Mouse (Mus musculus) hindbrain, embryonic 11.5 days (tissue): Measurements from ENCODE around the gene Cdc14b. TPM values are rescaled to one million over a fixed set of nuclear protein-coding genes. Genes with fewer than 3 reads are reported as not detected.

Source experiments
- ATAC-seq: fragments of 200-750 bp; cut with Nextera tagmentation; 2 replicates; pipeline ENCODE4 v1.8.0; 2017; ENCODE audit warnings: mild to moderate bottlenecking, moderate TSS enrichment, moderate library complexity; ENCODE audit not compliant: low FRiP score
- DNase-seq: peaks from one replicate; pipeline ENCODE4 v3.0.0-alpha.2; 2015; ENCODE audit warnings: low spot score
- H3K27ac ChIP-seq: fragments of 300-500 bp; sonication (generic); 2 replicates; pipeline ENCODE4 v1.5.1; 2014; ENCODE audit warnings: mild to moderate bottlenecking, low read depth, low read length
- H3K27me3 ChIP-seq: fragments of 300-500 bp; sonication (generic); 2 replicates; pipeline ENCODE4 v1.6.1; 2014; ENCODE audit warnings: mild to moderate bottlenecking, low read length, moderate library complexity, mixed read lengths; ENCODE audit not compliant: control insufficient read depth, insufficient read depth
- H3K36me3 ChIP-seq: fragments of 300-500 bp; sonication (generic); 2 replicates; pipeline ENCODE4 v1.6.1; 2014; ENCODE audit warnings: mild to moderate bottlenecking, low read length, moderate library complexity, mixed read lengths; ENCODE audit not compliant: control insufficient read depth, insufficient read depth
- H3K4me1 ChIP-seq: fragments of 300-500 bp; sonication (generic); replicated peaks from 2 replicates; pipeline ENCODE4 v1.6.1; 2014; ENCODE audit warnings: low read length, mixed read lengths; ENCODE audit not compliant: control insufficient read depth, insufficient read depth
- H3K4me2 ChIP-seq: fragments of 300-500 bp; sonication (generic); replicated peaks from 2 replicates; pipeline ENCODE4 v1.6.1; 2014; ENCODE audit warnings: mild to moderate bottlenecking, low read depth, low read length
- H3K4me3 ChIP-seq: fragments of 300-500 bp; sonication (generic); 2 replicates; pipeline ENCODE4 v1.5.1; 2014; ENCODE audit warnings: low read depth, low read length
- H3K9ac ChIP-seq: fragments of 300-500 bp; sonication (generic); 2 replicates; pipeline ENCODE4 v1.6.1; 2014; ENCODE audit warnings: low read depth, low read length
- H3K9me3 ChIP-seq: fragments of 300-500 bp; sonication (generic); 2 replicates; pipeline ENCODE4 v1.6.1; 2016; ENCODE audit warnings: low read length; ENCODE audit not compliant: control insufficient read depth
- WGBS: fragments of 180-500 bp; shearing (Covaris S2); extraction: QIAGEN DNeasy Blood & Tissue Kit; methylation state at CpG from one replicate; pipeline ENCODE4 v1.1.7; 2014; 5-methylcytosine and 5-hydroxymethylcytosine counted together
- polyA plus RNA-seq: library from polyadenylated mRNA; unstranded; fragments of >200 nt; fragmentation: Nextera tagmentation; extraction: Ambion mirVana; gene quantifications from 2 replicates; pipeline ENCODE4 v1.2.1, GENCODE M21; 2014

The Cdc14b gene
- polyA plus RNA-seq, 1 experiment from 2014 or later = 14.9 TPM

DNA sequence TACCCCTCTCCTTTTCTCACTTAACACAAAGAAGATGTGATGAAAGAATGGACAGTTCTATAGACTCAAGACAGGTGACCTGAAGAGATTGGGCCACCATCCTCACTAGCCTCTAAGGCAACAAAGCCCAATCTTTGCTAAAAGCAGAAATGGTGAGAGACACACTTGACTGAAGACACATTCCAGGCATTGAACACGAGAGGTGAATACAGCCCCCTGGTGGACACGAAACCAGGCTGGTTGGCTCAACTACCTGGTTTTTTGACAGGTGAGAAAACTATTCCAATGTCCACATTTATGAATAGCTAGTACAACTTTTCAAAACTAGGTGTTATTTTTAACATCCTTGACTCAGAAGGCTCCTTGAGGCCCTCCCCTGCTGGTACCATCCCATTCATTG lies 70.4 kb downstream of the Cdc14b start:
- peak; percentile 11 for DNase-seq
- Histone ChIP-seq H3K27ac (no peak overlapping the region), H3K9ac (no peak overlapping the region), H3K9me3 (no peaks in the 10 kb centered on the region), H3K4me2 (no peak overlapping the region), H3K4me3 (no peak overlapping the region), H3K4me1 (no peaks in the 10 kb centered on the region), H3K27me3 (no peaks in the 10 kb centered on the region), H3K36me3 (no peaks in the 10 kb centered on the region)
- no peak for ATAC-seq
- WGBS = 74% methylated on average over 2 of the region's 2 CpGs

DNA sequence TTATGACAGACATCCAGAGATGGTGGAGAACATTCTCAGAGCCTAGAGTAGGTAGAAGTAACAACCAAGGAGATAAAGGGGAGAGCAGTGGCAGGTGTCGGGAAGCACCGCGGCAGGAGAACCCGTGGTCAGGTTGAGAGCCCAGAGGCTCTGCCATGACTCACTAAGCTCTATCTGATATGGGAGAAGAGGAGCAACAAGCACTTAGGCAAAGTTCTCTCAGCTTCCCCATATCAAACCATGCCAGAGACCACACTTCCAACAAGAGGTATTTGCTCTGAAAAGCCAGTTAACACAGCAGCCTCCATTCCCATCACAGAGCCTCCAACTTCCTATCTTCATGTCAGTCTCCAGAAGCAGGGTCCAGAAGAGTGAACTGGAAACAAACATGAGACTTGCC lies 74.2 kb downstream of the Cdc14b start:
- no peak overlapping the region for H3K9ac ChIP-seq
- DNase-seq (no peak), ATAC-seq (no peak)
- H3K4me3 ChIP-seq = no peak overlapping the region
- no peak overlapping the region for H3K27ac ChIP-seq
- no peaks in the 10 kb centered on the region for H3K36me3 ChIP-seq
- no peaks in the 10 kb centered on the region for H3K9me3 ChIP-seq
- no peaks in the 10 kb centered on the region for H3K27me3 ChIP-seq
- H3K4me1 ChIP-seq = no peaks in the 10 kb centered on the region
- WGBS = 96% methylated on average over 4 of the region's 4 CpGs
- H3K4me2 ChIP-seq = no peak overlapping the region

DNA sequence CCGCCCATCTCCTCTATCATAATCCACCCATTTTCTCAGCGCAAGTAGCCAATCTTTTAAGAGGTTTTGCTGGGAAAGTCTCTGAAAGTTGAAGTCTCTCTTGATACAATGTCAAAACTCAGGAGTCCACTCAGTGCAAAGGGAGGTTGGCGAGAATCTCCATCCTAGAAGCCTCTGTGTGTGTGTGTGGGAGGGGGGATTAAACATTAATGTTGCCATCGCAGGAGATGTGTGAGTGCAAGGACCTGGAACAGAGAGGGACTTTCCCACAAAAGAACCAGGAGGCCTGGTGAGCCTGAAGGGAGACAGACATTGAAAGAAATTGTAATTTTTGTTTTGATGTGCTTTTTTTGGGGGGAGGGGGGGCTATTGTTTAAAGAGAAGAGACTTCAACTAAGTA lies 76.8 kb downstream of the Cdc14b start:
- WGBS = 93% methylated on average over 4 of the region's 4 CpGs
- DNase-seq (no peak), ATAC-seq (no peak)
- no peaks in the 10 kb centered on the region for H3K27me3 ChIP-seq
- no peaks in the 10 kb centered on the region for H3K36me3 ChIP-seq
- H3K9me3 ChIP-seq = no peaks in the 10 kb centered on the region
- H3K9ac ChIP-seq = no peak overlapping the region
- H3K4me1 ChIP-seq = no peaks in the 10 kb centered on the region
- H3K4me3 ChIP-seq = no peak overlapping the region
- H3K27ac ChIP-seq = no peak overlapping the region
- H3K4me2 ChIP-seq = no peak overlapping the region

DNA sequence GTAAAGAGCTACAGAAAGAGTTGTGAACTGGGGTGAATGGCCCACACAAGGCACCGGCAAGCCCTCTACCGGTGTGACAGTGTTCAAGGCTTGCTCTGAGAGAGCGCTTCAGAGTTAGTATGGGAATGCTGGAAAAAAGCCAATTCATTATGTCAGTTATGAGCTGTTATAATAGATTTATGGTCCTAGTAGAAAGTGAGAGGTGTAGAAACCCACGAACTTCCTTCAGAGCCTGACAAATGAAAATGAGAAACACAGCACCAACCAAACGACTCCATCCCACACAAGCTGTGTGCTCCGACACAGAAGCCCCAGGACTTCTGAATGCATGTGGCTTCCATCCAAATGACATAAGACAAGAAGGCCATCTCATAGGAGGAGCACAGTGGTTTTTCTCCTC lies 77.2 kb downstream of the Cdc14b start:
- Histone ChIP-seq H3K4me3 (no peak overlapping the region), H3K27ac (no peak overlapping the region), H3K4me1 (no peaks in the 10 kb centered on the region), H3K36me3 (no peaks in the 10 kb centered on the region), H3K27me3 (no peaks in the 10 kb centered on the region), H3K4me2 (no peak overlapping the region), H3K9ac (no peak overlapping the region), H3K9me3 (no peaks in the 10 kb centered on the region)
- 90% methylated on average over 6 of the region's 6 CpGs for WGBS
- no peak for DNase-seq
- ATAC-seq = no peak

DNA sequence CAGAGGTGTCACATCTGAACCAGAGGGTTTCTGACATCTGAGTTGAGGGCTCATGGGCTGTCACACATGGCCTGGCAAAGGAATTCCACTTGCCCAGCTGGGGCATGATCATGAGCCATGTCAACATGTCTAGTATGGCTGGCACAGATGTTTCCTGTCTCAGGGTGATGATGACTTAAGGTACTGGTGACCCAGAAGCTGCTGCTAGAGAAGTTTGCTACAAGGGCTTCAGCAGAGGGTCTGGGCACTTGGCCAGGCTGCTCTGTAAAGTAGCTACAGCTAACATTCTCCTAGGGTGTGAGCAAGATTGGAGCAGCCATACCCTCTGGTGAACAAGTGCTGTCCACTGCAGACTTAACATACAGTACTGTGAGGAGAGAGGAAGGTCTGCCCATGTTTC lies 88.0 kb downstream of the Cdc14b start:
- H3K27ac ChIP-seq = no peak overlapping the region
- no peak for DNase-seq
- H3K9me3 ChIP-seq = no peaks in the 10 kb centered on the region
- no peaks in the 10 kb centered on the region for H3K27me3 ChIP-seq
- H3K4me2 ChIP-seq = no peak overlapping the region
- H3K9ac ChIP-seq = no peak overlapping the region
- H3K4me3 ChIP-seq = no peak overlapping the region
- H3K4me1 ChIP-seq = no peaks in the 10 kb centered on the region
- no peak for ATAC-seq
- no peaks in the 10 kb centered on the region; the same call in 1 of the 2 replicates for H3K36me3 ChIP-seq

DNA sequence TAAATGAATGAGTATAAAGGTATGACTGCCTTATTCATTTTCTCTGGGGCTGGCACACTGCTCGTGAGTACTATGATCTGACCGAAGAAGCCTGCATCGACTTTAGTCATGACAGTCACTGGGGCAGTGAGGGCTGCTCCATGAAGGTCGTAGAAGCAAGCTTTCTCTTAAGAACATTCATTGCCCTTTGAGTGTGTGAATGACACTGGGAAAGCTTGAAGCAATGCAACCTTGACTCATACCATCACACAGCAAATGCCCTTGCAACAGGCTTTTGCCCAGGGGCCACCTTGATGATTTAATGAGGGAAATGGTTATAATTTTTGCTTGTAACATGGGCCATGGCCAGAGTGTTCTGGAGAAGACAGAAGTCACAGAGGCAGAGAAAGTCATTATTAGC lies 88.6 kb downstream of the Cdc14b start:
- Histone ChIP-seq H3K9ac (no peak overlapping the region), H3K4me2 (no peak overlapping the region), H3K27ac (no peak overlapping the region), H3K36me3 (no peaks in the 10 kb centered on the region), H3K4me3 (no peak overlapping the region), H3K9me3 (no peaks in the 10 kb centered on the region), H3K27me3 (no peaks in the 10 kb centered on the region), H3K4me1 (no peaks in the 10 kb centered on the region)
- DNase-seq = no peak
- WGBS = 90% methylated on average over 4 of the region's 4 CpGs
- ATAC-seq = no peak

DNA sequence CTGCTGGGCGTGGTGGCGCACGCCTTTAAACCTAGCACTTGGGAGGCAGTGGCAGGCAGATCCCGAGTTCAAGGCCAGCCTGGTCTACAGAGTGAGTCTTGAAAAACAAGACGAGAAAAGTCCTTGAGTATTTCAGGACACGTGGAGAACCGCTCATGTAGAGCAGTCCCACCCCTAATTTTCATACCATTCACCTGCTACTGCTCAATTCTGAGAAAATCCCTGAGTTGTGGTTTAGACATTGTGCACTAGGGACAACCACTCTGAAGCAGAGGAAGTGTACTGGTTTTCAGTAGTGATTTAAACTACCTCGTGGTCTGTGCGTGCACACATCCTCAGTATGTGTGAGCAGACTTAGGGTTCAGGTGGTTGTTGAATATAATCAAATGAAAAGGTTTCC lies 89.5 kb downstream of the Cdc14b start:
- ATAC-seq = no peak

DNA sequence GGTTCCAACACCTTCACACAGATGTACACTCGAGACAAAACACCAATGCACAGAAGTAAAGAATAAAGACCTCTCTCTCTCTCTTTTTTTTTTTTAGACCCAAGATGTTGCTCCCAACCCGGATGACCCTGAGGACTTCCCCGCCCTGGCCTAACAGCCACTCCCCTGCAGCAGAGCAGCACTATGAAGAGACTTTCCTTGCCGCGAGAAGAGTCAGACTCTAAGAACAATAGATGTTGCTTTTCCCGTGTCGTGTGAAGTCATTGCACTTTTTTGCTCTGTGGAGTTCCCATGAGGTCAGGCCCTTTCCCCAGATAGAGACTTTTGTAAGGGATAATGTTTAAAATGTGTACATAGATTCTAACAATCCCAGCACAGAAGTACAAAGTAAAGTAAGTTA lies 89.9 kb downstream of the Cdc14b start:
- WGBS = 77% methylated on average over 7 of the region's 7 CpGs
- no peaks in the 10 kb centered on the region for H3K9me3 ChIP-seq
- no peak for ATAC-seq
- no peak for DNase-seq
- no peak overlapping the region for H3K4me2 ChIP-seq
- H3K4me1 ChIP-seq = no peaks in the 10 kb centered on the region
- no peaks in the 10 kb centered on the region for H3K36me3 ChIP-seq
- no peak overlapping the region for H3K4me3 ChIP-seq
- no peak overlapping the region for H3K9ac ChIP-seq
- H3K27ac ChIP-seq = no peak overlapping the region
- H3K27me3 ChIP-seq = no peaks in the 10 kb centered on the region

More for the DNA sequence above, 89.5 kb downstream of the Cdc14b start:
- 94% methylated on average over 9 of the region's 9 CpGs for WGBS
- no peaks in the 10 kb centered on the region for H3K4me1 ChIP-seq
- no peaks in the 10 kb centered on the region for H3K36me3 ChIP-seq
- H3K4me3 ChIP-seq = no peak overlapping the region
- H3K9ac ChIP-seq = no peak overlapping the region
- H3K27me3 ChIP-seq = no peaks in the 10 kb centered on the region
- H3K4me2 ChIP-seq = no peak overlapping the region
- no peak overlapping the region for H3K27ac ChIP-seq
- no peaks in the 10 kb centered on the region for H3K9me3 ChIP-seq
- DNase-seq = no peak

DNA sequence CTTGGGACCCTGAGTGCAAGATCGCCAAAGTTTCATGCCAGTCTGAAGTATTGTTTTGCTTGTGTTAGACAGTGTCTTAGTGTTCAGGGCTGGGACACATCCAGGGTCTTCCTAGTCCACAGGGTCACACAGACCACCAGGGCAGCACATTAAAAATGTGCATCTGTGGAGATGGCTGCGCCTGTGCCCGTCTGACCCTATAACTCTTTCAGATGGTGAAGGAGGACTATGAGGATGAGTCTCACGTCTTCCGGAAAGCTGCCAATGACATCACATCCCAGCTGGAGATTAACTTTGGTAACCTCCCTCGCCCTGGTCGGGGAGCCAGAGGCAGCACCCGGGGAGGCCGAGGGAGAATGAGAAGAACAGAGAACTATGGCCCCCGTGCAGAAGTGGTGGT lies 90.7 kb downstream of the Cdc14b start:
- no peaks in the 10 kb centered on the region for H3K4me1 ChIP-seq
- 85% methylated on average over 10 of the region's 10 CpGs for WGBS
- H3K27ac ChIP-seq = no peak overlapping the region
- no peak overlapping the region for H3K4me3 ChIP-seq
- DNase-seq (no peak), ATAC-seq (no peak)
- H3K4me2 ChIP-seq = no peak overlapping the region
- H3K27me3 ChIP-seq = no peaks in the 10 kb centered on the region
- H3K36me3 ChIP-seq = no peaks in the 10 kb centered on the region
- H3K9me3 ChIP-seq = no peaks in the 10 kb centered on the region
- H3K9ac ChIP-seq = no peak overlapping the region
